Mouse (Mus musculus) testis, adult 2 months (tissue): Measurements from ENCODE around the gene Dda1.

ENCODE experiments used
- CTCF ChIP-seq: fragments of 200-500 bp; IDR thresholded peaks from 2 replicates; pipeline ENCODE4 v1.5.1; 2012; ENCODE audit warnings: low read depth, mild to moderate bottlenecking, inconsistent platforms, low read length, moderate library complexity; ENCODE audit not compliant: control insufficient read depth, insufficient read depth, insufficient replicate concordance
- POLR2A ChIP-seq: fragments of 200-500 bp; IDR thresholded peaks from 2 replicates; pipeline ENCODE4 v1.6.1; 2012; ENCODE audit warnings: low read depth, mild to moderate bottlenecking, inconsistent platforms, low read length, moderate library complexity; ENCODE audit not compliant: control insufficient read depth

GRCm38 (mm10) chr8:71474785-71475701, 6.0 kb downstream of the Dda1 start:
- TF ChIP-seq CTCF (no peak), POLR2A (no peak)
